ENCODE assay signal across 23 mouse cellular contexts in genomic region chr13:55858463-55858862, GRCm38 (mm10). TPM values are rescaled to one million over a fixed set of nuclear protein-coding genes. Genes with fewer than 3 reads are reported as not detected.
DNase-seq lines count a peak whose midpoint lies in the region; ATAC-seq lines count a peak whose summit lies in the region.
"Had no signal": no experiment of that assay in that cellular context is flagged by ENCODE, and none has a peak within 500 bp of the region (broad histone marks: within the 10 kb centered on the region; RNA-seq: fewer than 3 reads in every experiment).

No protein-coding gene starts in this region.

- DNase-seq in cerebellum, postnatal 4 days (ENCODE audit: low spot score in 2 of 2): no peak
- DNase-seq in layer of hippocampus, postnatal 14 days (ENCODE audit: low spot score in 2 of 2): no peak
- DNase-seq: adrenal gland, adult 8-10 months; adrenal gland, postnatal 14 days; adrenal gland, postnatal 36 days; B cell, adult 2 months; cerebellum, adult 11-12 months; cerebellum, adult 2 months; cerebellum, adult 9-10 months; cerebellum, postnatal 10 days; cerebellum, postnatal 25 days; forebrain, postnatal 0 days had no signal

- ATAC-seq in common myeloid progenitor, adult 5-6 weeks (replicated peaks; ENCODE audit: low read depth, poor library complexity, severe bottlenecking): peak; percentile 73
- ATAC-seq in hematopoietic stem cell, adult 5-6 weeks (replicated peaks in 1 of 2; ENCODE audit: insufficient read depth in 1 of 2, low FRiP score in 2 of 2, low TSS enrichment in 1 of 2, low read depth in 1 of 2, poor library complexity in 2 of 2, severe bottlenecking in 2 of 2): peak; percentile 67 to 70; a peak in 2 of 4 replicates
- peak; percentile 88 for ATAC-seq in megakaryocyte progenitor cell, adult 5-6 weeks (replicated peaks; ENCODE audit: poor library complexity)
- ATAC-seq: activated CD4-positive, CD25-positive, alpha-beta regulatory T cell, adult 4 months; CD4-positive, CD25-positive, alpha-beta regulatory T cell, adult 4 months; forebrain, embryonic 13.5 days; forebrain, embryonic 15.5 days; forebrain, postnatal 0 days; Patski had no signal

RNA-seq across cellular contexts. Expression of gene Pitx1, which starts 22.5 kb away (rescaled TPM):
- not detected in 2 replicates for total RNA-seq in common myeloid progenitor, adult 5-6 weeks (2017)
- total RNA-seq in hematopoietic stem cell, adult 5-6 weeks (2017): not detected in 2 replicates
- not detected in 2 replicates for total RNA-seq in megakaryocyte progenitor cell, adult 5-6 weeks (2015)
- not detected in 2 replicates for total RNA-seq in megakaryocyte progenitor cell, adult 5-6 weeks (2017)
- total RNA-seq in layer of hippocampus, postnatal 14 days (2021): not detected
- total RNA-seq: adrenal gland, adult 18-20 months; adrenal gland, adult 8-10 months; adrenal gland, postnatal 14 days; adrenal gland, postnatal 36 days; CH12.LX; forebrain, postnatal 0 days; G1E had no signal
